Mouse (Mus musculus) A20 (cell line): ENCODE results near the gene Vmn1r201.

ENCODE experiments used
- DNase-seq: peaks from one replicate; pipeline ENCODE4 v3.0.0-alpha.2; 2011; ENCODE audit warnings: low read depth, low spot score

The Vmn1r201 gene

GRCm38 (mm10) chr13:22471623-22472022, at the start of gene Vmn1r201:
TSS of gene Vmn1r201 (plus strand) at chr13:22471923.
- no peak for DNase-seq

DNA sequence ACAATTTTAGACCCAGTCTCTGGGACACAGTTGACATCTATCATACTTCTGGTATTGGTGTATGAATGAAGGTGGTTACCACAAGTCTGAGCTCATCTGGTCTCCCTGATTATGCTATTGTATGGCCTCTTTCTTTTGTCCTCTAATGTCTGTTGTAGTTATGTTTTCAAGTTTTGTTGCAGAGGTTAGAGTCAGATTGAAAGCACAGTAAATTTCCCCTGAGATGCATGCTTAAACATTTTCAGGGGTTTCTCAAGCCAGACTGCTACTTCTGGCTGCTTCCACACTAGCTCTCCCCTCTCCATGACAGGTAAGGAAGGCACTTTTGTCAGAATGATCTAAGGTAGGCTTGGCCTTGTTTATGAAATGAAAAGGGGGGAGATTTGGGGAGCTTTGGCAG, 16.6 kb upstream of the Vmn1r201 start:
- no peak for DNase-seq

- DNase-seq = no peak
Observed at GRCm38 (mm10) chr13:22502431-22502830, 30.7 kb downstream of the Vmn1r201 start.

DNA sequence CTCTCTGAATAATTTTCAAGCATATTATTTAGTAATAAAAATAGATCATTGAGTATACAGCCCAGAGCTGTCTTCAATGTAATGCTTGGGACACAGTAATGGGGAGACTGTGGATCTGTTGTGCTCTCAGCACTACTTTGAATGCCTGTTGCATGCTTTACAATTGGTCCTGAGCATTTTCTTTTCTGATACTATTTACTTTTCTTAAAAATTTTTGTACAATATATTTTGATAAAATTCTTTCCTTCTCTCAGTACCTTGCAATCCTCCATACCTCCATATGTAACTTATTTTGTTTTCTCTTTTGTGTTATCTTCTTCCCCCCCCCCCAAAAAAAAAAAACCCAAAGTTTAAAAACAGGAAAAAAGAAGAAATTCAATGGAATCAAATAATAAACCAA, 33.6 kb downstream of the Vmn1r201 start, which contains the start of gene Vmn1r202:
Gene Vmn1r202, minus strand, starts transcription at position 101 of the 400 bp plus-strand sequence.
- no peak for DNase-seq

DNA sequence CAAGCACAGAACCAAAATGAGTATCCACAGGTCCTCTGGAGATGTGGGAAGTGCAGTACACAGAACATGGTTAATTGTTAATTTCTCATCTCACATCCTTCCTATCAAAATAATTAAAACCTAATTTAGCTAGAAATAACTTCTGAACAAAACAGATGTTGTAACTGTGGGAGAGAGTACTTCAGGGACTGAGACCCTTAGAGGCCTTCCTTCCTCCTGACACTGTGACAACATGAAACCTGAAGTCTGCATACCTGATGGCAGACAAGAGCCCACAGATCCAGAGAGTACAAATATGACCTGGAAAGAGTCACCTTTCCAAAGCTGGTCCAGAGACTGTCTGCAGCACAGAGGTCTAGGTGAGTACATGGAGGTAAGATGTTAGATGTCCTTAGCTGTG, 46.1 kb downstream of the Vmn1r201 start, which contains the start of gene Vmn1r203:
Gene Vmn1r203, plus strand, starts transcription at position 301 of the 400 bp plus-strand sequence.
- no peak for DNase-seq
